Mouse (Mus musculus) common myeloid progenitor, adult 5-6 weeks (primary cell): ENCODE data around the gene Jak1. TPM values are rescaled to one million over a fixed set of nuclear protein-coding genes. Genes with fewer than 3 reads are reported as not detected.

ENCODE experiments used
- ATAC-seq: replicated peaks from 2 replicates; pipeline ENCODE4 v1.8.0; 2016; ENCODE audit warnings: low read depth, mild to moderate bottlenecking, moderate TSS enrichment, inconsistent platforms; ENCODE audit not compliant: poor library complexity, severe bottlenecking
- total RNA-seq: library from RNA; stranded (forward); fragments of 200-1000, 187-1606 nt; gene quantifications from 2 replicates; pipeline ENCODE4 v1.2.3, GENCODE M21; 2017

The Jak1 gene
- total RNA-seq, 1 experiment from 2014 or later: 111 TPM

DNA sequence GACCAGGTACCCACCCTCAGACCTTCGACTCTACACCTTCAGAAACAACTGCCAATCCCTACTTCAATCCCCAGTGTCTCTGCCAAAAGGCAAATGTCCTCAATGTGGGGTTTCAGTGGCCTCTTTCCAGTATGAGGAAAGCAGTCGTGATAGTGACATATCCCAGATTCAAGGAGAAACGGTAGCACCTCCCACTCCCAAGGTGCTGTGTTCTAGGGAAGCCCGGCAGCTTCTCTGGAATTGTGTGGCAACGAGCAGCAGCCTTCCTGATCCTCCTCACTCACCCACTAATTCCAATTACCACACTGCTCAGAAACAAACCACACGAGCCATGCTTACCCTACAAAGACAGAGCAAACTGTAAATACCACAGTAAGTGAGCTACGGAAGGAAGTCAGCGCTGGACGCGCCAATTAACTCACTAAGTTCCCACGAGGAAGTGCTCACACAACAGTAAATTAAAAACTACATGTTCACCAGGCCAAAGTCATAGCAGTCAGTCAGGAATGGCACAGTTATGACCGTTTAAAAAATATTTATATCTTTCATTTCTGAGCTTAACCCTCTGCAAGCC, 105.8 kb downstream of the Jak1 start:
- peak; percentile 39 for ATAC-seq

DNA sequence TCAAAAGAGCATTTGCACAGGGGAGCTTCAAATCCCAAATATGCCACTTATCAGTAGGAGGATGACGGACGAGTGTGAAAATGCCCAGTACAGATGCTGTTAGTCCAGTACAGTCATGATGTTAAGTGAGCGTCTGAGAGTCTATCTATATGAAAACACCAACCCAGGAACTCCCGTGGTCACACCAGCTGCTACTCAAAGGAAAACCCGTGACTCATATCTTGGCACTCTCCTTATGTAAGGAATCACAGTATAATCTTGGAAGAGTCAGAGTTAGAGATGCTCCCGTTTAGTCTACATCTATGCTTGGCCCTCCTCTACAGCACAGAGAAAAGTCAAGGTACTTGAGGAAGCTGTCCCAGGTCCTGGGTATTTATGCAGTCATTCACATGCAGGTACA, 106.8 kb downstream of the Jak1 start:
- no peak for ATAC-seq

DNA sequence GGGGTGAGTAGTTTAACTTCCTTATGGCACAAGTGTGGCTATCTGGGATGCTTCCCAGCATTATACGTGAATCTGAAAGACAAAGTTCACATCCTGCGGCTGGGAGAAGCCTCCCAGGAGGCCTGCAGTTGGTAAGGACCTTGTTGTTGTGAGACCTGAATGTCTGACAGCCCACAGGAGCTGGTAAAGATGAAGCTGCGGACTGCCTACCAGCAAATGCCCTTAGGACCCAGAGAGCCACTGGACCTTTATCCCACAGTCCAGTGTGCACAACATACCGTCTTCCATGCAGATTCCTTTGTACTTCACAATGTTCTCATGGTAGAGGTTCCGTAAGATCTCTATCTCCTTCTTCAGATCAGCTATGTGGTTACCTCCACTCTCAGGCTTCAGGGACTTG, 107.6 kb downstream of the Jak1 start:
- no peak for ATAC-seq

DNA sequence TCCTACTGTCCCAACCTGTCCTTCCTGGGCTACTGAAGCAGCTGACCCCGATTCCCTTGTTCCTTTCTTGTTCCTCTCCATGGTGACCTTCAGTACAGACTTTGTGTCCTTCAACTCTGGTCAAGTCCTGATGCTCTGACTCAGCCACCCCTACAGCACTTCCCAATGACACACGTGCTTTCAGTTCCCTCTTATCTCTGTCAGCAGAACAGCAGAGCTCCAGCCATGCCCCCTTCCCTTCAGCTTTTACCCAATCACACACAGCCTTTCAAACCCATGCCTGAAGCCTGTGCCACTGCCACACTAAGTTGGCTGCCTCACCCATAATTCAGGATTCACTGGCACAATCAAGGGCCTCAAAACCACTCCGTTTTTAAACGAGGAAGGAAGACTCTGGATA, 109.5 kb downstream of the Jak1 start:
- ATAC-seq: peak; percentile 97

DNA sequence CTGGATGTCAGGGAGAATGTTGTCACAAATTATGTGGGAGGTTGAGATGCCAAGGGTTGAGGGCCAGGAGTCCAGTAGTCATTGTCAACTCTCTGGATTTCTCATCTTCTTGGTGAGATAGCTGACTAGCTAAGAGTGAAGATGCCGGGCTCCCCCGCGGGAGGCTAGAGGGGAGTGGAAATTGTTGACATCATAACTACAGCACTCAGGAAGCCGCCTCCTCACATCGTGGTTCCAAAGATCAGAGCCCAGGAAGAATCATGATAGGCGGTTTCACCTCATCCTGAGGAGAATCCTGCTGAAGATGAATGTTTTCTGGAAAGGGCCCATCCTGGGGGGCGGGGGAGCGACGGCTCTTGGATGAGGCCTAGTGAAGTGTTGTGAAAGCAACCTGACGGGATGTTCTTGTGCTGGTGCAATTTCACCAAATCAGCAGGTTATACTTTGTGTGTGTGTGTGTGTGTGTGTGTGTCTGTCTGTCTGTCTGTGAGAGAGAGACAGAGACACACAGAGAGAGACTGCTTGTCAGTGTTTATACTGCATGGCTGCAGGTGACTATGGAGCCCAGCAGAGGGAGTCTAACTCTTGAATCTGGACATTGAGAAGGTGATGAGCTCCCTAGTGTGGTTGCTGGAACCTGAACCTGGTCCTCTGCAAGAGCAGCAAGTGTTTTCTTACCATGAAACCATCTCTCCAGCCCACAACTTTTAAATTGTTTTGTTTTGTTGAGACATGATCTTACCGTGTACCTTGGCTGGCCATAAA, 118.0 kb downstream of the Jak1 start:
- ATAC-seq: no peak

DNA sequence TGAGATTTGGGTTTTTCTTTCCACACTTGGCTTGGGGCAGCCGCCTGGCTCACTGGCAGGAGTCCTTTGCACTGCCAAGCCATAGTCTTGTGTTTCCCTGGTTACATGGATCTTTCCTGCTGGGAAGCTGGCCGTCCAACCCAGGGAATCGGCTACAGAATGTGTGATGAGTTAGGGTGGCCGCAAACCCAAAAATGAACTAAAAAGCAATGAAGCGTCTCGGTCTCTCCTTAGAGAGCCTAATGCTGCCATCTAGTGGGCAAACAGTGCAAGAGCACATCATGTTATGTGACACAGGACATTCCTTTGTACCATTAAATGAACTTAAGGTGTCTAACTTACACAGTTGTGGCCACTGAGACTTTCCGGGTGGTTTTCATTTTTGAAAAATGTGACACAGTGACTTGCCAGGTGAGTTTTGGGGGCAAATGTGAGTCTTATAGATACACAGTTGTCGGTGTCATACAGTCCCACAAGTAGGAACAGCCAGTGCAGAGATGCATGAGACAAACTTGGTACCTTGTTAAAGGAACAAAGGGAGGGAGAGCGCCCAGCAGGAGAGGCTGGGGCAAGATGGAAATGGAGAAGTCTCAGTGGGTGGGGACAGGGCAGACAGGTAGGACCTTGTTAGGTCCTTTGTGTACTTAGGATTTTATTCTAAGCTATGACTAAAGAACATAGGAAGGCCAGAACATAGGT, 118.9 kb downstream of the Jak1 start:
- ATAC-seq: peak; percentile 74

DNA sequence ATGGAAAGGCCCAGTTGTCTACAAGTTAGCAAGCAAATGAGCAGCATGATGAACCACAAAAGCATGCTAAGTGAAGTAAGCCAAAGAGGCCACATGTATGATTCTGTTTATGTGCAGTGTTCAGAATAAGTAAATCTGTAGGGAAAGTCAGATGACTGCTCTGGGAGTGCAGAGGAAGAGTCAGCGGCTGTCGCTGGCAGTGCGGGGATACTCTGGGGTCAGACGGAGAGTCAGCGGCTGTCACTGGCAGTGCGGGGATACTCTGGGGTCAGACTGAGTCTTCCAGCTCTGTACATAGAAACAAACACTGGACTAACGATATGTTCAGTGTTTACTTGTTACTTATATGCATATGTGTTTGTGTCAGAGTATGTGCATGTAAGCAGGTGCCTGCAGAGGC, 120.3 kb downstream of the Jak1 start:
- ATAC-seq: no peak

DNA sequence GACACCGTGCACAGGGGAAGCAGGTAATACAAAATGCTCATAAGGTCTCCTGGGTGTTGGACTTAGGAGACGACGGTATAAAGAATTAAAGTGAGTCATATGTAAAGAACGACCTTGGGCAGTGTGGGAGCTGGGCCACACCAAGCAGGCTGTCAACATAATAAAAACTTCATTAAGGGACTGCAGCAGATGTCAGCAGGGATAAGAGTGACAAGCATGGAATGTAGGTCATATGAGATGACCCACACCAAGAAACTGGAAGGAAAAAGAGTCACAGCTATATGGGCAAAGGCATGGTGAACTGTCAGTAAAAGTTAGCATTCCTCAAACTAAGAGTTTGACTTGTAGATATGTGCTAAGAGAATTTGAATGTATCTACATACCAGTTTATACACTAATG, 120.7 kb downstream of the Jak1 start:
- no peak for ATAC-seq

DNA sequence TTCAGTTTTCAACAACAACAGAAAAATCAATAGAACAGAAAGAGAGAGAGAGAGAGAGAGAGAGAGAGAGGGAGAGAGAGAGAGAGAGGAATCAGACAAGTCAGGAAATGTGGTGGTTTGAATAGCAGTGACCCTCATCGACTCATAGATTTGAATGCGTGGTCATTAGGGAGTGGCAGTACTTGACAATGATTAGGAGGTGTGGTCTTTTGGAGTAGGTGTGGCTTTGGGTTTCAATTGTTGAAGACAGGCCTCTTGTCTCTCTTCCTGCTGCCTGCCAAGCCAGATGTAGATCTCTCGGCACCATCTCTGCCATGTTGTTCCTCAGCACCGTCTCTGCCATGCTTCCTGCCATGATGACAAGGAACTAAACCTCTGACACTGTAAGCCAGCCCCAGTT, 121.2 kb downstream of the Jak1 start:
- no peak for ATAC-seq

DNA sequence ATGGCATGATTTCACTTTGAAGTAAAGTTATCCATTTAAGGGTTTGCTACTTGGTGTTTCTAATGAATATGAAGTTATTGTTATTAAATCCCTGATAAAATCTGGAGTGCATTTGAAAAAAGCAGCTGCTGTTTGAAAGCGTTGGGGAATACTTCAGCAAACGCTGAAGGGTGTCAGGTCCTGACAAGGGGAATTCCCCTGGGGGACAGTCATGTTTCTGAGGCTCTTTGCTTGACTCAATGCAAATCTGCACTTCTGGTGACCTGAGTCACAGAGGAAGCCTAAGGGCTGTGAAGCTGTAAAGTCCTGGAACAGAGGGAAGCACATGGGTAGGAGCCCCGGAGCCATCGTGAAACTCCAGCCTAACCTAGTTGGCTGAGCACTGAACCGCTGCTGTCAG, 123.3 kb downstream of the Jak1 start:
- ATAC-seq: no peak

DNA sequence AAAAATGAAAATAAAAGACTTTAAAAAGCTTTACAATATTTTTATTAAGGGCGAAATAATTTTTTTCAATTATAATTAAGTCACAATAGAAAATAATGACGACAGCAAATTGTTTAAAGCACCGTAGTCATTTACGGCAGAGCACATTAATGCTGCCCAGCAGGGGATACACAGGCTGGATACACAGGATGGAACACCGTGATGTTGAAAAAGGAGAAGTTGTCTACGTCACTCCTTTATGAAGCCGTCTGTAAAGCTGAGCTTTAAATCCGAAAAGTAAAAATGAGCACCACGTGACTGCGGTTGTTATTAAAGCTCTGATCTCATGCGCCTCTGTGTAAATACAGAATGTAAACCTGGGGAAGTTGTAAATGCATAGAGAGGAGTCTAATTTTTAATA, 127.1 kb downstream of the Jak1 start:
- peak; percentile 77 for ATAC-seq

DNA sequence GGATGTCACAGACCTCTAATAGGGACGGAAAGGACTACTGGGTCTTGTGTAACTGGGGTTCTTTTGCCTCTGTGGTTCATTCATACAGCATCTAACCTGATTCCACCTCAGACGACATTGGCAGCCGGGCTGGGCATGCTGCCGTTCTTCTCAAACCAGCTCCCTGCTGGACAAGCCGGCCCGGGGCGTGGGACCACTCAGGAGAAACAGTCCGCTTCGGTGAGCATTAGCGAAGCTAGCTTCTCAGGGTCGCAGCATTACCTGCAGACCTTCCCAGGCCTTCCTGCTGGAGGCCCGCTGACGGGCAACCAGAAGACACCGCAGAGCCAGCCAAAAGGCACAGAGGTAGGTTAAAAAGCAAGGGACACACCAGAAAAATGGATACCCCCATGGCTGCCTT, 129.2 kb downstream of the Jak1 start:
- ATAC-seq: no peak

DNA sequence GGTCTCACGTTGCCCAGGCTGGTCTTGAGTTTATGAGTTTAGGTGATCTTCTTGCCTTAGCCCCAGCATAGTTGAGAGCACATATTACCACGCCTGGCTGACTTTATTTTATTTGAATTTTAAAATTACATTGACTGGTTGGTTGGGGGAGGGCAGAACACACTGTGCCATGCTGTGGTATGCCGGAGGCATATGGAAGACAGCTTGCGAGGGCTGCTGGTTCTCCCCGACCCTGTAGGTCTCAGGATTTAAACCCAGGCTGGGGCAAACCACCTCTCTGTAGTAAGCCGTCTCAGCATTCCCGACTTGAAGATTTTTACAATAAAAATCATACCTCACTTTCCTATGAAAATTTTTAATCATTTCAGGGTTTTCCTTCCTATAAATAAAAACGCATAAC, 130.1 kb downstream of the Jak1 start:
- no peak for ATAC-seq

DNA sequence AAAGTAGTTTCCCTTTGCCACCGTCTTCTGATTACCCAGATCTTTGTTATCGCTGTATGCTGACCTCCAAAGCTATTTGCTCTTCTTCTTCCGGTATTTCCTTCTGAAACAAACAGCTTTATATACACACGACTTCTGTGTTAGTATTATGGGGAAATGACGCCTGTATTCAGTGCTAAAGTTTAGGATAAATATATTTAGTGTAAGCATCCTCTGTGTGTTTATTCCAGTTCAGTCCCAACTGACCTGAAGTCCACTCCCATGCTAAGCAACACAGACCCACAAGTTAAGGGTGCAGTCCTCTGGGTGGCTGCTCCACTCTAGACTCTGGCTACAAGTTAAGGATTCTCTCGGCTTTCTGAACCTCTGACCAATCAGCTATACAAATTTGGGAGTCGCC, 144.1 kb downstream of the Jak1 start:
- no peak for ATAC-seq

DNA sequence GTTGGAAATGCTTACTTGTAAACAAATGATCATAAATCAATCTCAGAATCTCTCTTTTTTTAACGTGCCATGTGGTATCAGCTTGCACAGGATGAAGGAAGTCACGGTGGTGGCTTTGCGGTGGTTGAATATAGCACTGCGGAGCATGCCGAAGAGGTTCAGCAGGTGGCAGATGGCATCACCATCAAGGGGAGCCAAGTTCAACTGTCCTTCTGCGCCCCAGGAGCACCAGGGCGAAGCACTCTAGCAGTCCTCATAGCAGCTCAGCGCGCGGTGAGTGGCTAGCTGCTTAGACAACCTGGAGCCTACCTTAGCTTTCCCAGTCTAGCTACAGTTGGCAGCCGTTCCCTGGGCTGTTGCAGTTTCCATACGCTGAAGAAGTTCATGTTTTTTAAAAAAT, 158.0 kb downstream of the Jak1 start:
- no peak for ATAC-seq

Other genes starting within 250 kb of the Jak1 start
- gene Gm10577, start 244.6 kb downstream of the Jak1 start, total RNA-seq: not detected in 2 replicates
- gene Raver2, start 196.3 kb downstream of the Jak1 start, total RNA-seq: 0.10 and 0.64 TPM in 2 replicates
- 6.6 and 8.9 TPM in 2 replicates for gene Ak4, start 154.0 kb upstream of the Jak1 start, total RNA-seq
- 31.4 and 40.4 TPM in 2 replicates for gene Dnajc6, start 231.4 kb upstream of the Jak1 start, total RNA-seq